Mouse (Mus musculus): Measurements from ENCODE around the gene Iqck. TPM values are rescaled to one million over a fixed set of nuclear protein-coding genes. Genes with fewer than 3 reads are reported as not detected.

The Iqck gene
- polyA plus RNA-seq, 1 experiment from 2014 or later, result 2.0 TPM

GRCm38 (mm10) chr7:118900090-118900489 is 44.5 kb downstream of the Iqck start:
- Histone ChIP-seq H3K27ac (no peak overlapping the region), H3K4me3 (replicated peaks) (no peak overlapping the region), H3K4me1 (peaks cover 9% of the 10 kb centered on the region), H3K9ac (no peak overlapping the region), H3K36me3 (no peaks in the 10 kb centered on the region), H3K4me2 (no peak overlapping the region), H3K27me3 (replicated peaks) (no peaks in the 10 kb centered on the region), H3K9me3 (no peaks in the 10 kb centered on the region)
- WGBS, result 81% methylated on average over 2 of the region's 2 CpGs
- ATAC-seq (ENCODE audit: insufficient read depth, low FRiP score, low read depth), result no peak

GRCm38 (mm10) chr7:118902944-118903343 is 47.4 kb downstream of the Iqck start:
- Histone ChIP-seq H3K4me1 (peaks cover 9% of the 10 kb centered on the region), H3K4me2 (peak overlapping the region; percentile 40), H3K9me3 (no peaks in the 10 kb centered on the region), H3K4me3 (replicated peaks) (no peak overlapping the region), H3K9ac (no peak overlapping the region), H3K27me3 (replicated peaks) (no peaks in the 10 kb centered on the region), H3K27ac (peak overlapping the region; percentile 74), H3K36me3 (no peaks in the 10 kb centered on the region)
- 24% methylated on average over 13 of the region's 13 CpGs for WGBS
- peak; percentile 63; the same call in 1 of the 2 replicates for ATAC-seq (ENCODE audit: insufficient read depth, low FRiP score, low read depth)

GRCm38 (mm10) chr7:118903879-118904278 is 48.3 kb downstream of the Iqck start:
- Histone ChIP-seq H3K27me3 (replicated peaks) (no peaks in the 10 kb centered on the region), H3K27ac (no peak overlapping the region), H3K9me3 (no peaks in the 10 kb centered on the region), H3K4me2 (no peak overlapping the region), H3K36me3 (no peaks in the 10 kb centered on the region), H3K4me3 (replicated peaks) (no peak overlapping the region), H3K9ac (no peak overlapping the region), H3K4me1 (peaks cover 9% of the 10 kb centered on the region)
- no peak for ATAC-seq (ENCODE audit: insufficient read depth, low FRiP score, low read depth)
- WGBS, result 83% methylated on average over 9 of the region's 9 CpGs

- no peak for ATAC-seq (ENCODE audit: insufficient read depth, low FRiP score, low read depth)
- Histone ChIP-seq H3K9me3 (no peaks in the 10 kb centered on the region), H3K36me3 (no peaks in the 10 kb centered on the region), H3K4me2 (no peak overlapping the region), H3K9ac (no peak overlapping the region), H3K27ac (no peak overlapping the region), H3K4me1 (peaks cover 9% of the 10 kb centered on the region), H3K4me3 (replicated peaks) (no peak overlapping the region), H3K27me3 (replicated peaks) (no peaks in the 10 kb centered on the region)
- 86% methylated on average over 4 of the region's 4 CpGs for WGBS
These were observed 49.0 kb downstream of the Iqck start for GRCm38 (mm10) chr7:118904530-118904929.

- 61% methylated on average over 8 of the region's 8 CpGs for WGBS
- Histone ChIP-seq H3K4me2 (no peak overlapping the region), H3K9me3 (no peaks in the 10 kb centered on the region), H3K4me1 (no peaks in the 10 kb centered on the region), H3K4me3 (replicated peaks) (no peak overlapping the region), H3K27ac (no peak overlapping the region), H3K36me3 (no peaks in the 10 kb centered on the region), H3K27me3 (replicated peaks) (no peaks in the 10 kb centered on the region), H3K9ac (no peak overlapping the region)
- ATAC-seq (ENCODE audit: insufficient read depth, low FRiP score, low read depth), result 0 out of 2 replicates have a peak, but pooled peaks have one; percentile 27
These were observed 53.5 kb downstream of the Iqck start for GRCm38 (mm10) chr7:118908961-118909515.

- no peaks in the 10 kb centered on the region for H3K4me1 ChIP-seq
- H3K27ac ChIP-seq, result no peak overlapping the region
- 82% methylated on average over 2 of the region's 2 CpGs for WGBS
- no peak for ATAC-seq (ENCODE audit: insufficient read depth, low FRiP score, low read depth)
- no peaks in the 10 kb centered on the region for H3K9me3 ChIP-seq
- no peak overlapping the region for H3K9ac ChIP-seq
- H3K4me3 ChIP-seq (replicated peaks), result no peak overlapping the region
- H3K36me3 ChIP-seq, result no peaks in the 10 kb centered on the region
- H3K27me3 ChIP-seq (replicated peaks), result no peaks in the 10 kb centered on the region
- no peak overlapping the region for H3K4me2 ChIP-seq
These were observed 54.9 kb downstream of the Iqck start for GRCm38 (mm10) chr7:118910464-118910863.

- no peak overlapping the region for H3K9ac ChIP-seq
- no peaks in the 10 kb centered on the region for H3K4me1 ChIP-seq
- H3K36me3 ChIP-seq, result no peaks in the 10 kb centered on the region
- H3K27me3 ChIP-seq (replicated peaks), result no peaks in the 10 kb centered on the region
- no peak overlapping the region for H3K4me2 ChIP-seq
- no peak overlapping the region for H3K4me3 ChIP-seq (replicated peaks)
- no peak for ATAC-seq (ENCODE audit: insufficient read depth, low FRiP score, low read depth)
- WGBS, result 95% methylated on average over 2 of the region's 2 CpGs
- no peaks in the 10 kb centered on the region for H3K9me3 ChIP-seq
- H3K27ac ChIP-seq, result no peak overlapping the region
These were observed 55.6 kb downstream of the Iqck start for GRCm38 (mm10) chr7:118911170-118911569.

GRCm38 (mm10) chr7:118911571-118911970 is 56.0 kb downstream of the Iqck start:
- H3K4me2 ChIP-seq, result no peak overlapping the region
- no peaks in the 10 kb centered on the region for H3K36me3 ChIP-seq
- WGBS, result 78% methylated on average over 7 of the region's 7 CpGs
- ATAC-seq (ENCODE audit: insufficient read depth, low FRiP score, low read depth), result no peak
- H3K9me3 ChIP-seq, result no peaks in the 10 kb centered on the region
- H3K4me1 ChIP-seq, result no peaks in the 10 kb centered on the region
- H3K27me3 ChIP-seq (replicated peaks), result no peaks in the 10 kb centered on the region
- H3K4me3 ChIP-seq (replicated peaks), result no peak overlapping the region
- no peak overlapping the region for H3K27ac ChIP-seq
- no peak overlapping the region for H3K9ac ChIP-seq

GRCm38 (mm10) chr7:118912049-118912490 is 56.5 kb downstream of the Iqck start:
- no peak for ATAC-seq (ENCODE audit: insufficient read depth, low FRiP score, low read depth)
- Histone ChIP-seq H3K4me2 (no peak overlapping the region), H3K4me1 (no peaks in the 10 kb centered on the region), H3K9ac (no peak overlapping the region), H3K4me3 (replicated peaks) (no peak overlapping the region), H3K9me3 (no peaks in the 10 kb centered on the region), H3K27me3 (replicated peaks) (no peaks in the 10 kb centered on the region), H3K36me3 (no peaks in the 10 kb centered on the region), H3K27ac (no peak overlapping the region)
- WGBS, result 75% methylated on average over 8 of the region's 8 CpGs

GRCm38 (mm10) chr7:118914561-118915165 is 59.1 kb downstream of the Iqck start:
- no peaks in the 10 kb centered on the region for H3K36me3 ChIP-seq
- H3K4me1 ChIP-seq, result no peaks in the 10 kb centered on the region
- WGBS, result 64% methylated on average over 7 of the region's 7 CpGs
- H3K9me3 ChIP-seq, result no peaks in the 10 kb centered on the region
- H3K4me3 ChIP-seq (replicated peaks), result no peak overlapping the region
- no peaks in the 10 kb centered on the region for H3K27me3 ChIP-seq (replicated peaks)
- ATAC-seq (ENCODE audit: insufficient read depth, low FRiP score, low read depth), result no peak
- no peak overlapping the region for H3K4me2 ChIP-seq
- no peak overlapping the region for H3K9ac ChIP-seq
- H3K27ac ChIP-seq, result no peak overlapping the region

GRCm38 (mm10) chr7:118919261-118920006 is 63.9 kb downstream of the Iqck start:
- Histone ChIP-seq H3K27me3 (replicated peaks) (no peaks in the 10 kb centered on the region), H3K9ac (no peak overlapping the region), H3K27ac (no peak overlapping the region), H3K4me3 (replicated peaks) (no peak overlapping the region), H3K36me3 (no peaks in the 10 kb centered on the region), H3K9me3 (no peaks in the 10 kb centered on the region), H3K4me2 (no peak overlapping the region), H3K4me1 (no peaks in the 10 kb centered on the region)
- no peak for ATAC-seq (ENCODE audit: insufficient read depth, low FRiP score, low read depth)
- 45% methylated on average over 10 of the region's 10 CpGs for WGBS

- Histone ChIP-seq H3K36me3 (no peaks in the 10 kb centered on the region), H3K4me2 (no peak overlapping the region), H3K4me3 (replicated peaks) (no peak overlapping the region), H3K4me1 (no peaks in the 10 kb centered on the region), H3K9ac (no peak overlapping the region), H3K27me3 (replicated peaks) (no peaks in the 10 kb centered on the region), H3K9me3 (no peaks in the 10 kb centered on the region), H3K27ac (no peak overlapping the region)
- 57% methylated on average over 4 of the region's 4 CpGs for WGBS
- no peak for ATAC-seq (ENCODE audit: insufficient read depth, low FRiP score, low read depth)
These were observed 67.1 kb downstream of the Iqck start for GRCm38 (mm10) chr7:118922441-118923202.
